Mouse (Mus musculus) heart, postnatal 4 days (tissue): ENCODE measurements at regions not wholly inside any gene's neighbourhood (a gene's known extent, or its start where the extent isn't known, plus 50 kb on each side); places are given as distances from the start of the nearest gene placed in this dataset.
A peak's percentile ranks its signal among the peaks of the same experiment; 100 is the strongest.

ENCODE experiments used
- DNase-seq: peaks from one replicate; pipeline ENCODE4 v3.0.0; 2021

DNA sequence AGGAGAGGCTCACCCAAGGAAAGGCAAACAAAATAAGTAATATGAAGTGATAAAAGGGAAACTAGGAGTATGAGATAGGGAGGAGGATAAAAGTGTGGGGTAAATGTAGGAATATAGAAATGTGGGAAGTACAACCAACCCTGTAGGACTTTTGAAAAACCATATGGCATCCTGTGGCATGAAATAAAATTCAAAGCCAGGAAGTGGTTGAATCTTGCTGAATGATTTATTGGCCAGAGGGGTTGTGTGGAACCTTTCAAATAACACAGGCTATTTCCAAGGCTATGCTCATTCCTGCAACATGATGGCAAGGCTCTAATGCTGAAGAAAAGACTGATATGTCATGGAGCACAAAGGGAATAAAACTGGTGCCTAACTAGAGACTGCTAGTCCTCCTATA is 347.9 kb downstream of the Gm11232 start:
- DNase-seq, result no peak

DNA sequence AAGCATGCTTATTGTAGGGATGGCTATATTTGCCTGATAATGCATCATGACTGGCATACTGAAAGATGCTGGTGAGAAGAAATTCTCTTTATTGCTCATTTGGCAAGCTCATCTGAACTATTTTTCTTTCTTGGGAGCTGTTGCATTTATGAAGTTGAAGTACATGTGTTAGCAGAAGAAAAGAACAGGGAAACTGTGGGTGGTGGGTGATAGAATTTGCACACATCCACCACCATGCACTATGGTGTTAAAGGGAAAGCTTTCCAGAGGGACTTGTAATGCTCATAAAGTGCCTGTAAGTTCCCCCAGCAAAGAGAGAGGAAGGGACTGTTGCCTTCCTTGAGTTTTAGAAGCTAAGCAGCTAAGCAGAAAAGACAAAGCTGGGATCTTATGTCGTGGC is 367.3 kb downstream of the Gm11232 start:
- no peak for DNase-seq

DNA sequence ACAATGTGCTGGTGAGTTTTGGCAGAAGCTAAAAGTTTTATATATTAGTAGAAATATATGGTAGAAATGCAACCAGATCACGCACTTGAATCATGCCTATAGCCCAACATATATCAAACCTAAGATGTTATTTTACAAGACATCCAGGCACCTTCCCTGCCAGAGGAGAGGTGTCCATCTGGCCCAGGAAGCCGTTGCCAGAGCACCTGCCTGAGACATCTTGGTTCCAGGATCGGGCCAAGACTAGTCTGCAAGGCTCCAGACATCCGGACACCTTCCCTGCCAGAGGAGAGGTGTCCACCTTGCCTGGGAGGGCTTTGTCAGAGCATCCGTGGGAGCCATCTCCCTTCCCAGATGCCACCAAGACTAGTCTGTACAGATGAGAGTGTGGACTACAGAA is 388.5 kb downstream of the Gm11232 start:
- DNase-seq, result no peak

DNA sequence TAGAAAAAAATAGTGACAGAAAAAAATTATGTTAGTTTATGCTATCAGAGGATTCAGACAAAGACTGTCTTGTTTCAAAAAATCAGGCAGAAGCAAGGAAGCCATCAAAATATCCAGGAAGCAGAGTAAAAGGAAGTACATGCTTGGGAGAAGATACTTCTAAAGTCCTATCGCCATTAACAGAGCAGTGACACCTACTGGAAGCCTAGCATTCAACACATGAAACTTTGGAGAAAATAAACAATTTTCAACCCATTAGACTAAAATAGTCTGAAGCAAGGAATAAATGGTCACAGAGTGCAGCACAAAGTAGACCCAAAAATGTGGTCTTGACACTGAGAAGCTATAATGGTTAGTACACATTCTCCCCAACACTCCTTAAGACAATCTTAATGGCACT is 394.0 kb downstream of the Gm11232 start:
- no peak for DNase-seq

DNA sequence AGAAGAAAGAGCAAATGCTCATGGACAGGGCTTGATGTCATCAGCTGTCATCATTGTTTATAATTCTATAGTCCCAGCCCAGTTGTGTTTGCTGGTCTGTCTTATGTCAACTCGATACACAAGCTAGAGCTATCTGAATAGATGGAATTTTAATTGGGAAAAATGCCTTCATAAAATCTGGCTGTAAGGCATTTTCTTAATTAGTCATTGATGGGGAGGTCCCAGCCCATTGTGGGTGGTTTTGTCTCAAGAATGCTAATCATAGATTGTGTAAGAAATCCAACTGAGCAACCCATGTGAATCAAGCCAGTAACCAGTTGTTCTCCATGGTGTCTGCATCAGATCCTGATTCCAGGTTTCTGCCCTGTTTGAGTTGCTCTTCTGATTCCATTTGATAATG is 400.1 kb downstream of the Gm11232 start:
- DNase-seq, result no peak

DNA sequence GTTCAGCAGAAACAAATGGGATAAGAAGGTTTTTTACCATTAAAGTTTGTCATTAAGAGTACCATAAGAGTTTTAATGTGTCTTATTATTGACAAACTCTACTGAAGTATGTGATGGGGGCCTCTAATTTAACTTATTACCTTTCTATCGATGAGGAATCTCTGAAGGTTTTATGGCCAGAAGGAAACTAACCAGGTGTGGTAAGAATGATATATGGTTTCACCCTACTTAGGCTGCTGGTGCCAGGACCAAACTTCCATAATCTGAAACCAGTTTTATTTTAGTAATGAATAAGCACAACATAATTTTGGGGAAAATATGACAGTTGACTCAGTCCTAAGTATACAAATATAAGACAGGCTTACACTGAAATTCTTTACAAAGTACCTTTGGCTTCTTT is 401.1 kb downstream of the Gm11232 start:
- no peak for DNase-seq

DNA sequence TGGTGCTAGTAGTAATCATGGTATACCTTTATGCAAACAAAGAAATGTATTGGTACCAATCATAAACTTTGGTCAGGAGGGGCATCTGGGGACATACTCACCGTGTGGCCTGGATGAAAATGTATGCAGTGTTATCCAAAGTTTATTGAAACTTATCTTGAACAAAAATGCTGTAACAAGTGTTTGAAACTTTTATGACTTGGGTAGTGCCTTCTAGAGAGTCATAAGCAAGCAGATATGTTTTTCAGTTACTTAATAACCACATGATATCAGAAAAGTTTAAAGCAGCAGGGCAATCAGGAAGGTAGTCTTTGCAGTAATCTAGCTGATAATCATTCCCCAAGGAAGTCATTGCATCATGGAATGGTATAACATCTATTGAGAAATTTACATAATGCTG is 401.5 kb downstream of the Gm11232 start:
- no peak for DNase-seq

DNA sequence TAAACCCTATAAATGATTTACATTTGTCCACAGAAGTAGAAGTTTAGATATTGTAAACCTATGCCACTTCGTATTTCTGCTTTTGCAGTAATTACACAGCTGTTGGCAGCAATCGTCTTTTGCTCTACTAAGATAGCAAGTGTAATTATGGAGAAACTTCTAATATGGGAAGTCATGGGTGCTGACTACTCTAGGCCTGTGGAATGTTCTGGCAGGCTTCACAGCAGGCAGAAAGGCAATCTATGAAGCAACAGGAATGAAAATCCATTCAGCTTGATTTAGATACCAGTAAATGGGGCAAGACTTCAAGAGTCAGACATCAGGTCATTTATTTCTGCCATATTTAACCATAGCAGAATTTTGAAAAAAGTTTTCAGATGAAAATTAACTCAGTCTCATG is 405.9 kb downstream of the Gm11232 start:
- DNase-seq, result no peak

DNA sequence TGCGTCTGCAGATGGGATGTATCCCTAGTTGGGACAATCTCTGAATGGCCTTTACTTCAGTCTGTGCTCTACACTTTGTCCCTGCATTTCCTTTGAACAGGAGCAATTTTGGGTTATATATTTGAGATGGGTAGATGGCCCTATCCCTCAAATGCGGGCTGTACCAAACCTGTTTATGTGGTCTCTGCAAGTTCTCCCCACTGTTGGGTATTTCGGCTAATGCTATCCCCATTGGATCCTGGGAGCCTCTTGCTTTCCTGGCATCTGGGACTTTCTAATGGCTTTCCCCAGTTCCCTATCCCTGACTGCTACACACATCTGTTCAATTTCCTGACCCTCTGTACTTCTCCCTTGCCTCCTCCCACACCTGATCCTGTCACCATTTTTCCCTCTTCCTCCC is 414.7 kb downstream of the Gm11232 start:
- no peak for DNase-seq

DNA sequence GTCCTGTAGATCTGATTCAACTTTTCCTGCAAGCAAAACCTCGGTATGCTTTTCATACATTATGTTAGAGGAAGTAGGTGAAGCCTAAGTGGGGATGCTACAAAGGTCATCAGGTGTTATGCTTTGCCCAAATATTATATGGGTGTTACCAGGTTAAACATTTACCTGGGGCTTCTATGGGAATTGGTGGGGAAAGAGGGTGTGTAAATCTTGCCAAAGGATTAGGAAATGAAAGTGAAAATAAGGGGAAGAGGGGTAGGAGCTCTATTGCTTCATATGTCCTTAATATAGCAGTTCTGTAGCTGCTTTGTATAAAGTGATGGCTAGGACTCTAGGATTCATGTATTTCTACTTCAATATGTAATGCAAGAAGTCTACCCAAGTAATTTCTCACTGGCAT is 419.2 kb downstream of the Gm11232 start:
- DNase-seq, result no peak

DNA sequence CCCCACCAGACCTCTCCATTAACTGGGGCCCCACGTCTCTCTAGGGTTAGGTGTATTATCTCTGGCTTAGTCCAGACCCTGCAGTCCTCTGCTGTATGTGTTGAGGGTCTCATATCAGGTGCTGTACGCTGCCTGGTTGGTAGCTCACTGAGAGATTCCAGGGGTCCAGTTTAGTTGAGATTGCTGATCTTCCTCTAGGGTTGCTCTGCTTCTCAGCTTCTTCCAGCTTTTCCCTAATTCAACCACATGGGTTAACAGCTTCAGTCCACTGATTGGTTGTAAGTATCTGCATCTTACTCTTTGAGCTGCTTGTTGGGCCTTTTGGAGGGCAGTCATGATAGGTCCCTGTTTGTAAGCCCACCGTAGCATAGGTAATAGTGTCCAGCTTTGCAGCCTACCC is 425.1 kb downstream of the Gm11232 start:
- no peak for DNase-seq

DNA sequence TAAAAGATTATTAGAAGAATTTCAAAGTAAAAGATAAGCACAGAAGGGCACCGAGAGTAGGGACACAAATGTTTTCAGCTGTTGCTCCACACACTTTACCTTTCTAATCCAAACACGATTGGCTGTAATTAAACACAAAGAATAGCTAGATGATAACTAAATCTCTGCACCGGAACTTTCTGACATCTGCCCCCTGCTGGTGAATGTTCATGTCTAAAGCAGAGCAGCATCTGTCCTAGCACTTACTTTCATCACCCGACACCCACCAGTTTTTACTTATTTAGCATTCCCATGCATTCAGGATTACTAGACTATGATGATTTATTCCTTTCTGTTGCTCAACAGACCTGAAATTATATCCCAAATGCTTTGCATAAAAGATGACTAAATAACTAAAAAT is 425.7 kb downstream of the Gm11232 start:
- DNase-seq, result no peak

DNA sequence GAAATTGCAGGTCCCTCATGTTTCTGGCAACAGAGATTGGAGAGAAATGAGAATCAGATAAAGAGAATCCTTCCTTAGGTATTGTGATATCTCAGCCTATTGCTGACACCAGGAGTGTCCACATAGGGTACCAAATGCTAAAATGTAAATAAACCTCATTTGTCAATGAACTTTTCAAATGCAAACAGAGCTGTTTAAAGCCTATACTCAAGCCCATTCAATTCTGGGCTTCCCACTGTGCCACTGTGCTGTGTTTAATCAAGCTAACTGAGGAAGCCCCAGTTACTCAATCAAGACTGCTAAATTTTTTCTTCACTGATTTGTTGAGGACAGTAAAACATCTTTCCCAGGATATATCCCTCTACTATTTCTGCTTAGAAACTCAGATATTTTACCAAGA is 441.2 kb downstream of the Gm11232 start:
- no peak for DNase-seq

DNA sequence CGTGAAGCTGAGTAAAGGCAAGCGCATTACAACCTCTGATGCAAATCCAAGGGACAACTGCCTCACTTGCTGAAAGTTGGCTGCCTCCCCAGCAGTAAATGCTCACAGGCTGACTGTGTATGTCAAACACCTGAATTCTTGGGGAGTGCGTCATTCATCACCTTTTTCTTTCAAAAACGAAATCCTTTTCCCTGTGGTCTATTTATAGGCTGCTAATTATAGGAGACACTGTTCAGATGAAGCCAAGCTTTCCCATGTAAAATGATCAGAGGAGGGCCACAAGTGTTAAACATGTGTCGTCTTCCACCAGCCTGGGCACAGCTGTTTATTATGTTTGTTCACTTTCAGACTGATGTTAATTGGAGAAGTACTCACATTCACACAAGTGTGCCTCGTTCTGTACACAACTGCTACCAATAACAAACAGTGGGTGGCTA is 450.6 kb downstream of the Gm11232 start:
- DNase-seq, result no peak

DNA sequence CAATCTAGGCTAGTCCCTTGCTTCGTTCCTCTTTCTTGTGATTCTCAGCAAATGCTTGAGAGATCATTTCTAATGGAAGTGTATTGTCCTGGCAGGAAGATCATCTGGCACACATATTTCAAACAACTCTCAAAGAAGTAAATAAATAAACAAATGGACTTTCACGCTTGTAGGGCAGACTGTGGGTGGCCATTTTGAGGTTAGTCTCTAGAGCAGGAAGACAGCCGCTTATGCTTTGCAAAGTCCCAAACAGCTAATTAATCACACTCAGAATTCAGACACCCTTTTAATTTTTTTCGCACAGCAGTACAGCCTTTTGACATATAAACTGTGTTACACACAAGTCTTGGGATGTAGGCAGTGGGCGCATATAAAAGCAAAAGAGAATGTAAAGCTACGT is 451.1 kb downstream of the Gm11232 start:
- DNase-seq, result no peak

DNA sequence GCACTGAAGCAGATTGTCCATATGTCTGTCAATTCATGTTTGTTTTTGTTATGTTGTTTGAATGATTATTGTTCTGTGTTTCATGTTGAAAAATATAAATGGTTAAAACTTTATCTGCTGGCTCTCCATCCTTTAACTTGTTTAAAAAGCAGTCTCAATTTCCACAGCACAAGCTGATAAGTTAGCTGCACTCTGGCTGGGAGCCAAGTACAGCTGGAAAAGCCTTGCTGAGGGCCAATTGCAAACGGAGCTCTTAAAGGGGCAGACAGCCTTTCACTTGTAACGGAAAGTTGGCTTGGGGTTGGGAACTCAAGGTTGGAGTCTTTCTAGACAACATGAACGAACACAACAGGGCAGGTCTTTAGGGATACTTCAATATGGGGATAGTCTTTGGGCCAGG is 462.0 kb downstream of the Gm11232 start:
- DNase-seq, result peak; percentile 23

DNA sequence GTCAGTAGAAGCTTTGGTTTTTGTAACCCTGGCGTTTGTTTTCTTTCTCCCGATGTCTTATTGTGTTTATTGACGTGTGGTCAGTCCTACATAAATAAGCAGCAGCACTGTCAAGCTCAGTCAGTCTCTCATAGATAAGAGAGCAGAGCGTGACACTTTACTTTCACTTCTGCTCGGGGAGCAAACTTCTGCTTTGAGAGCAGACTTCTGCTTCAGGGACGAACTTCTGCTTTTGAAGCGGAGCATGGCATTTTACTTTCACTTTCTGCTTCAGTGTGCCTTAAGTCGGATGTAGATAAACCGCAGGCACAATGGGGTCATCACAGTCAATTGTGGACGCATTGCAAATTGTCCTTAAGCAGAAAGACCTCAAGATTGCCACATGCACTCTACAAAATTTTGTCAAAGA is 466.0 kb downstream of the Gm11232 start:
- DNase-seq, result no peak

DNA sequence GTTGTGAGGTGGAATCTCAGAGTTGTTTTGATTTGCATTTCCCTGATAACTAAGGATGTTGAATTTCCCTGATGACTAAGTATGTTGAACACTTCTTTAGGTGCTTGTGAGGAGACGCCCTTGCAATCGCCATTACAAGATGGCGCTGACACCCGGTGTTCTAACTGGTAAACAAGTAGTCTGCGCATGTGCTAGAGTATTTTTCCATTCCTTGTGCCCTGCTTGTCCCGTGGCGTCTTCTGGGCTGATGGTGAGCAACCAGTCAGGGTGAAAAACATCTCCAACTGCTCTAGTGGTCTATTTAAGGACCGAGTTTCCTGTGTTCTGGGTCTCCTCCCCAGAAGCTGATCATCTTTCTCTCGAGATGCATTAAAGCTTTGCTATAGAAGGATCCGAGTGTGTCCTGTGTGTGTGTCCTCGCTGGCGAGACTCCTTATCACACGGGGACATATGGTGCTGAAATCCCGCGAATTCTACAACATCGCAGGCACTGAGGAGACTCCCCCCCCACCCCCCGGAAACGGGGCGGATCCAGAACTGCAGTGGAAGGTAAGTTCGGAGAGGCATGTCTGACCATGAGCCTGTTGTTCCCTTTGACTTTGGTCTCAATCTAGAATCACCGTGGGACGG is 466.5 kb downstream of the Gm11232 start:
- peak; percentile 22 for DNase-seq

DNA sequence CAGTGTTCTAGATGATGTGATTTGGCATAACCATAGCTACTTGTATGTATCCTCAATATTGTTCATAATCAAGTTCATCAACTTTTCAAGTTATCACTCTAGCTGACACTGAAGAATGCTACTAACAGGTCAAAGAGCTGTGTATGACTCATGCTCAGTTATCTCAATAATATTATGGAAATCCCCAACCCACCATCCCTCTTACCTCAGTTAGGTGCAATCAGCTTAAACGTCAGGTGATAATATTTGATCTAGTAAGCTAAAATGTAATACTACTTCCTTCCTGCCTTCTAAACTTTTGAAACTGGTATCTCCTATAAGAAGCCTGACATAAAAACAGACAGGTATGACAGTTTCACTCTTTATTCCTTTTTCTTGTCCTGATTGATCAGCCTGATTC is 474.6 kb downstream of the Gm11232 start:
- DNase-seq, result no peak

DNA sequence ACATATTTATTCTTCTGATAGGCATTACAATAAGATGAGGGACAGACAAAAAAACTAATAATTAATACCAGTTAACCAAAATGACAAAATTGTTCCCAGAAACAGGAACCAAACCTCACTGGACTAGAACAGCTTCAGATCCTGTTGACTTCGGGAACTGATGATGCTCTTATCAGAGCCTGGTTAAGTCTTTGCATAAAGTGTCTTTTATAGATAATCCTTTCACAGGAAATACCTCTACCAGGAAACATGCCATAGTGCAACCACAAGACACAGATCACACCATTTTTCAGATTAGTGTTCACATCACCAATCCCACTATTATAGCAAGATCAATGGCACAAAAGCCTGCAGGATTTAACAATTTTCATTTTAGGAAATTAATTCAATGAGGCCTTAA is 478.1 kb downstream of the Gm11232 start:
- no peak for DNase-seq

DNA sequence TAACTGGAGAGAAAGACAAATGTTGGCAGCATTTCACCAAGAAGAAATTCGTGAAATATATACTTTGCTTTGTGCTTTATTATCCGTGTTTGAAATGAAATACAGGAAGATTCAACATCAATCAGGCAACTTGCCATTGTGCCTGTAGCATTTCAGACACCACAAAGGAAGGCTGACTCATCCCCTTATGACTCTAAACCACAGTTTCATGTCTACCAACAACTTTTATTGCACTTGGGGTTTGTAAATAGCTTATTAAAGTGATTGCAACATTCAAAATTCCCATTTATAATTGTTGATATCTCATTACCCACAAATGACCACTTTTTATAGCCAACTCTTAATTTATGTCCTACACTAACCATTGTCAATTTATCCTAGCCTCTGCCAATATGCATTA is 497.9 kb downstream of the Gm11232 start:
- no peak for DNase-seq

DNA sequence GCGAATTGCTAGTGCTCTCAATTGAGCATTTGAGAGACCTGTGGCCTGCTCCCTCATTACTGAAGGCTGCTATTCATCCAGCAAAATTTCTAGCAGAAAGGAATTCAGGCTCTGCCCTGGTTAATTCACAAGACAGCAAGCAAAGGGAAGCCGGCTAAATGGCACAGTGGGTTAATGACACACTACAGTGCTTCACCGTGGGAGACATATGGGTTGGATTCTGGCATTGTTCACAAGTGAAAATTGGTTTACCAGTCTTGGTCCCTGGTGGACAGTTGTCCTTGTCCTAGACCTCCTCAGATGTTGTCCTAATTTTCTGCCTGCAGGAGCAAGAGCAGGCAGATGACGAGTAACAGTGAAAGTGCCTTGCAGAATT is 527.3 kb downstream of the Gm11232 start:
- DNase-seq, result no peak

DNA sequence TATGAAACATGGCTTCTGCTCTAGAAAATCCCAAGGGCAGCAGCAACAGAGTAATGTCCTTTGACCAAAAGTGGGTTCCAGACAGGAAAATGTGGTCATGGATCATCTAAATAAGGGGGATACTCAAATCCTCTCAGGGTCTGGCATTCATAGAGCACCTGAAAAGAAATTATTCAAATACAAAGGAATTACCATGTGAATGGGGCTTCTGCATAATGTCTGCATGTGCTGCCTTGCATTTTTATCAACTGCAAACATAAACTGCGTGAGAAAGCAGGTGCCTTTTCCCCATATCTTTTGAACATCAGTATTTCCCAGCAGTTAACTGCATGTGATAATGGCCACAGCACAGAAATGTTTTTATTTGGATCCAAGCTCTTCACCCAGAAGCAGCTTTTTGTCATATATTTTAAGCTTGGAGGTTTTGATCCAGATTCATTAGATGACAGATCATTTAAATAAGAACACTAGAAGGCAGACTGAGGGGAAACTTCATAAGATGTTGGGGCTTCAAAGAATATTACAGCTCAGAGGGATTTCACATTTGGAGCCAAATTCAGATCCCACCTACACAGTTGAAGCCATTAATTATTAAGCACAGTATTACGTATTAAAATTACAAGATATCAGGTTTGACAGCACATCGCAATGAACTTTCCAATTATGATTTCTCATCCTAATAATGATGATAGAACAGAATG is 527.8 kb downstream of the Gm11232 start:
- DNase-seq, result no peak

DNA sequence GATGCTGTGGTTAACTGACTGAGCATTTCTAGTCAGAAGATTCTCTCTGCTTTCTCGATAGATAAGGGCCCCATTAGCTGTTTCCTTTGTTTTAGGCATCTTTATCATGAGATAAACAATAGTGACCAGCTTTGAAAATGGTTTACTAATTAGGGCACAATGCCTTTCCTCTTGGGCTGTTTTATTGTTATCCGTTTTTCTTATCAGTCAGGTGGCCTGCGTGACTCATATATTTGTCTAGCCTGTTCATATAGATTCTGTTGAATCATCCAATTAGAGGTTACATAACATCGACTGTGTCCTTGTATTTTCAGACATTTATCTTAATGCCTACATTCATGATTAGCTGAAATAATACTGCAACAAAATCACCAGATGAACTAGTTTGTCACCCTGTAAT is 531.1 kb downstream of the Gm11232 start:
- DNase-seq, result no peak

DNA sequence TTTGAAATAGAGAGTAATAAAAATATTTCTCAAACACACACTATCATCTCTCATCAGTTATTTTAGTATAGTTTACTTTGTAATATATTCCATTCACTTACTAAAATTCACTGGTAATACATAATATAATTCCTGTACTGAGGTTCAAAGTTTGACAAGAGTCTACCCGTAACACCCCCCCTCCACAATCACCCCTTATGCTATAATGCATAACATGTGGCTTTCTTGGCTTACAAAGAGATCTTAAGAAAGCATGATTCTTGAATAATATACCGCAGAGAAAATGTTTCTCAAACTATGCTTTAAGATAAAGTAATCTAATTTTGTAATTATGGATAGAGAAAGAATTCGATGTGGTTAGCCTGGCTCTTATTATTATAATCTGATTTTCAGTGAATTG is 539.7 kb downstream of the Gm11232 start:
- no peak for DNase-seq
